ENCODE assay signal across 8 mouse cellular contexts in the genomic region with DNA sequence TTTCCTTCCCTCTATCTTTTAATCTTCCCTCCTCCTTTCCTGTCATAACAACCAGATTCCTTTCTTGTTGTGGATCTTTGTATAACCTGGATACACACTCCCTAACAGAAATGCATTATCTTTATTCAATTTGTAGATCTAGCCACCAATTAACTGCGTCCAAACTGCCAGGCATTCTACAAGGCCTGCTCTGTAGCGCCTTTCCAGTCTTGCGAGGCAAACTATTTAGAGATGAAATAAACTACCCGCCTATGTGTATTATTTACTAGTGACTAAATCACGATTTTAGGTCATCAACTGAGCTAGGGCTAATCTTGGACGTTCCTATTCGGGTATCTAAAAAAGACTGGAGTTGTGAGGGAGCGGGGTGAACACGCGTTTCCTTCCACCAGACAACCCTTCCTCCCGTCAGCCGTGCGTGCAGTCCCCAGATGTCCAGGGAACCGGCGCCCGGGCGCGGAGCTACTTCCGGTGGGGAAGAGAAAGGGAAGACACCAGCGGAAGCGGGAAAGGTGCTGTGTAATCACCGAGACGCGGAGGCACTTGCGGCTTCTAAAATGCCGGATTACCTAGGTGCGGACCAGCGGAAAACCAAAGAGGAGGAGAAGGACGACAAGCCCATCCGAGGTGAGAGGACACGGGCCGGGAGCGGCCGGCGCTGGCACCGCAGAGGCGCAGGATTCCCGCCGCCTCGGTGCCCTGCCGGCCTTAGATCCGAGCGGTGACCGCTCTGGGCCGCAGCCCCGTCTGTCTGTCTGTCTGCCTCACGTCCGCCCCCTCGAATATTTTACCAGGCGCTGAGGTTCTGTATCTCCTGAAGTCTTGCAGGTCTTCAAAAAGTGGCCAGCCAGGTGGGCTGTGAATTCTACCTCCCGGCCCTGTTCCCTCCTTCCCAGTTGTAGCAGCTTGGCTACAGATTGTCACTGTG. TPM values are rescaled to one million over a fixed set of nuclear protein-coding genes. Genes with fewer than 3 reads are reported as not detected.
DNase-seq lines count a peak whose midpoint lies in the region; ATAC-seq and TF ChIP-seq lines count a peak whose summit lies in the region.

No protein-coding gene starts in this region.

- H3K9me3 ChIP-seq in erythroblast, embryonic 14.5 days (ENCODE audit: control insufficient read depth, low read length), result no peaks in the 10 kb centered on the region
- H3K9me3 ChIP-seq in heart, embryonic 11.5 days (replicated peaks; ENCODE audit: control insufficient read depth, low read length), result no peaks in the 10 kb centered on the region
- no peaks in the 10 kb centered on the region for H3K9me3 ChIP-seq in kidney, embryonic 16.5 days (ENCODE audit: low read length)

- H3K27ac ChIP-seq in heart, embryonic 11.5 days (ENCODE audit: low read depth, low read length), result peak overlapping the region; percentile 75
- H3K27ac ChIP-seq in kidney, embryonic 16.5 days (ENCODE audit: low read length), result peak overlapping the region; percentile 88
- H3K27ac ChIP-seq in liver, adult 2 months (replicated peaks; ENCODE audit: insufficient read depth, low read depth, low read length), result peak overlapping the region; percentile 80

- no peak for TF ChIP-seq CTCF in C2C12 (IDR thresholded peaks at IDR 0.05; ENCODE audit: control insufficient read depth, insufficient read depth, insufficient read length)
- TF ChIP-seq CTCF in brain, embryonic 14.5 days (IDR thresholded peaks at IDR 0.05; ENCODE audit: borderline replicate concordance, extremely low read depth, insufficient read depth, insufficient read length), result no peak
- TF ChIP-seq CTCF in liver, adult 2 months (IDR thresholded peaks at IDR 0.05; ENCODE audit: low read depth, low read length), result no peak

- peak overlapping the region; percentile 75 for H3K4me2 ChIP-seq in heart, embryonic 11.5 days
- peak overlapping the region; percentile 76 for H3K4me2 ChIP-seq in kidney, embryonic 16.5 days (replicated peaks; ENCODE audit: low read depth, low read length)
- H3K4me2 ChIP-seq in myocyte (ENCODE audit: low read depth), result peak overlapping the region; percentile 92

- peak; percentile 63; the same call in 1 of the 2 replicates for TF ChIP-seq POLR2A in brain, embryonic 14.5 days (IDR thresholded peaks at IDR 0.05; ENCODE audit: borderline replicate concordance, extremely low read depth, insufficient read depth, insufficient read length, poor library complexity, severe bottlenecking)
- peak; percentile 72; the same call in 1 of the 2 replicates for TF ChIP-seq POLR2A in liver, adult 2 months (IDR thresholded peaks at IDR 0.05; ENCODE audit: extremely low read depth, insufficient read depth, low read length)
- TF ChIP-seq POLR2A in myocyte (IDR thresholded peaks at IDR 0.05; ENCODE audit: insufficient read length, low read depth), result peak; percentile 77

- H3K27me3 ChIP-seq in C2C12 (ENCODE audit: control insufficient read depth, insufficient read depth, insufficient read length), result no peaks in the 10 kb centered on the region
- H3K27me3 ChIP-seq in erythroblast, embryonic 14.5 days (ENCODE audit: control insufficient read depth), result no peaks in the 10 kb centered on the region
- H3K27me3 ChIP-seq in heart, embryonic 11.5 days (ENCODE audit: control insufficient read depth, insufficient read depth, low read length), result no peaks in the 10 kb centered on the region
- H3K27me3 ChIP-seq in kidney, embryonic 16.5 days (ENCODE audit: insufficient read depth, low read length), result no peaks in the 10 kb centered on the region
- no peaks in the 10 kb centered on the region for H3K27me3 ChIP-seq in liver, adult 2 months (ENCODE audit: control insufficient read depth, insufficient read depth, low read length)
- no peaks in the 10 kb centered on the region for H3K27me3 ChIP-seq in myocyte (ENCODE audit: control insufficient read depth, insufficient read depth, insufficient read length)
- H3K27me3 ChIP-seq in splenic B cell, adult 2 months (ENCODE audit: control insufficient read depth, insufficient read depth, low read length, poor library complexity, severe bottlenecking), result no peaks in the 10 kb centered on the region

- peak; percentile 97 for DNase-seq in brain, embryonic 14.5 days (ENCODE audit: low read depth)
- peak; percentile 80 for DNase-seq in liver, adult 2 months (ENCODE audit: extremely low read depth, low read depth, low spot score)
- peak; percentile 90 for DNase-seq in splenic B cell, adult 2 months (ENCODE audit: low read depth, low spot score)

- H3K36me3 ChIP-seq in C2C12 (ENCODE audit: control insufficient read depth, insufficient read depth), result peaks cover 34% of the 10 kb centered on the region
- H3K36me3 ChIP-seq in erythroblast, embryonic 14.5 days (ENCODE audit: control insufficient read depth), result peaks cover 51% of the 10 kb centered on the region
- H3K36me3 ChIP-seq in heart, embryonic 11.5 days (ENCODE audit: control insufficient read depth, insufficient read depth, low read length), result peaks cover 11% of the 10 kb centered on the region
- H3K36me3 ChIP-seq in kidney, embryonic 16.5 days (ENCODE audit: insufficient read depth, low read length), result peaks cover 16% of the 10 kb centered on the region
- peaks cover 14% of the 10 kb centered on the region for H3K36me3 ChIP-seq in liver, adult 2 months (ENCODE audit: control insufficient read depth, insufficient read depth, low read length)
- H3K36me3 ChIP-seq in myocyte (ENCODE audit: control insufficient read depth, insufficient read depth), result peaks cover 15% of the 10 kb centered on the region
- H3K36me3 ChIP-seq in splenic B cell, adult 2 months (ENCODE audit: control insufficient read depth, insufficient read depth, low read length, poor library complexity, severe bottlenecking), result 0 out of 2 replicates have a peak, but pooled peaks cover 3% of the 10 kb centered on the region

- H3K4me3 ChIP-seq in C2C12 (ENCODE audit: insufficient read depth, poor library complexity, severe bottlenecking) (peak overlapping the region; percentile 69), myocyte (peak overlapping the region; percentile 76)
- H3K4me3 ChIP-seq in erythroblast, embryonic 14.5 days (replicated peaks), result peak overlapping the region; percentile 85
- peak overlapping the region; percentile 96 for H3K4me3 ChIP-seq in heart, embryonic 11.5 days (ENCODE audit: low read depth, low read length)
- peak overlapping the region; percentile 97 for H3K4me3 ChIP-seq in kidney, embryonic 16.5 days (ENCODE audit: low read length)
- H3K4me3 ChIP-seq in liver, adult 2 months (ENCODE audit: insufficient read depth, low read depth, low read length), result peak overlapping the region; percentile 97

- H3K79me2 ChIP-seq in C2C12 (ENCODE audit: control insufficient read depth, insufficient read depth), result peaks cover 84% of the 10 kb centered on the region
- H3K79me2 ChIP-seq in liver, adult 2 months (ENCODE audit: control insufficient read depth, insufficient read depth, low read length), result peaks cover 33% of the 10 kb centered on the region; the same call in 1 of the 2 replicates
- peaks cover 61% of the 10 kb centered on the region for H3K79me2 ChIP-seq in myocyte (ENCODE audit: control insufficient read depth, insufficient read depth)

- peak overlapping the region; percentile 94 for H3K9ac ChIP-seq in heart, embryonic 11.5 days (ENCODE audit: low read depth, low read length)
- H3K9ac ChIP-seq in kidney, embryonic 16.5 days (replicated peaks; ENCODE audit: low read length), result peak overlapping the region; percentile 96
- H3K9ac ChIP-seq in liver, adult 2 months (ENCODE audit: low read depth, low read length), result peak overlapping the region; percentile 97

- ATAC-seq in heart, embryonic 11.5 days (replicated peaks; ENCODE audit: insufficient number of reproducible peaks, low FRiP score, low TSS enrichment), result peak; percentile 78
- ATAC-seq in kidney, embryonic 16.5 days (ENCODE audit: low FRiP score, low TSS enrichment), result peak; percentile 78

- H3K4me1 ChIP-seq in erythroblast, embryonic 14.5 days (ENCODE audit: control insufficient read depth), result peaks cover 65% of the 10 kb centered on the region
- peaks cover 2% of the 10 kb centered on the region for H3K4me1 ChIP-seq in heart, embryonic 11.5 days (ENCODE audit: control insufficient read depth, insufficient read depth, low read length)
- peaks cover 21% of the 10 kb centered on the region for H3K4me1 ChIP-seq in kidney, embryonic 16.5 days (ENCODE audit: insufficient read depth, low read length)
- H3K4me1 ChIP-seq in liver, adult 2 months (ENCODE audit: control insufficient read depth, insufficient read depth, low read length), result peaks cover 23% of the 10 kb centered on the region

- 3% methylated on average over 50 of the region's 51 CpGs for WGBS in heart, embryonic 11.5 days (ENCODE audit: insufficient replicate concordance)
- WGBS in kidney, embryonic 16.5 days, result 1% methylated on average over 50 of the region's 51 CpGs
- 2% methylated on average over 51 of the region's 51 CpGs for WGBS in liver, adult 2 months

- H3K79me3 ChIP-seq in C2C12 (ENCODE audit: low read depth), result peaks cover 68% of the 10 kb centered on the region

- H3ac ChIP-seq in C2C12 (ENCODE audit: control insufficient read depth, insufficient read length, low read depth) (peak overlapping the region; percentile 95), myocyte (ENCODE audit: control insufficient read depth, insufficient read length) (peak overlapping the region; percentile 17)

RNA-seq across cellular contexts. Expression of gene Psmc2, which starts 1.4 kb away (rescaled TPM):
- polyA plus RNA-seq in C2C12 (2012; fragmentation: generic; extraction: Trizol) (141 TPM), myocyte (2012; fragmentation: generic; extraction: Trizol) (196 TPM)
- 83.3 and 89.2 TPM in 2 replicates for polyA plus RNA-seq in brain, embryonic 14.5 days (2012; rRNA removed)
- 1.0 and 1.5 TPM in 2 replicates for polyA plus RNA-seq in erythroblast, embryonic 14.5 days (2012)
- 165 and 176 TPM in 2 replicates for polyA plus RNA-seq in heart, embryonic 11.5 days (2014; fragmentation: Nextera tagmentation; extraction: Ambion mirVana)
- polyA plus RNA-seq in kidney, embryonic 16.5 days (2015; fragmentation: Nextera tagmentation; extraction: Ambion mirVana), result 180 and 195 TPM in 2 replicates
- 48.0 and 50.0 TPM in 2 replicates for total RNA-seq in liver, adult 2 months (2014; rRNA removed)
- polyA plus RNA-seq in liver, adult 2 months (2012; rRNA removed), result 30.3 and 31.3 TPM in 2 replicates

RNA-seq across cellular contexts. Expression of gene Dnajc2, which starts 1.5 kb away (rescaled TPM):
- 22.3 TPM for polyA plus RNA-seq in C2C12 (2012; fragmentation: generic; extraction: Trizol)
- 21.1 and 29.5 TPM in 2 replicates for polyA plus RNA-seq in brain, embryonic 14.5 days (2012; rRNA removed)
- polyA plus RNA-seq in erythroblast, embryonic 14.5 days (2012), result 0.77 and 0.83 TPM in 2 replicates
- 60.4 and 71.5 TPM in 2 replicates for polyA plus RNA-seq in heart, embryonic 11.5 days (2014; fragmentation: Nextera tagmentation; extraction: Ambion mirVana)
- polyA plus RNA-seq in kidney, embryonic 16.5 days (2015; fragmentation: Nextera tagmentation; extraction: Ambion mirVana), result 58.2 and 67.2 TPM in 2 replicates
- 8.7 and 10.6 TPM in 2 replicates for total RNA-seq in liver, adult 2 months (2014; rRNA removed)
- polyA plus RNA-seq in liver, adult 2 months (2012; rRNA removed), result 4.9 and 7.0 TPM in 2 replicates
- 15.4 TPM for polyA plus RNA-seq in myocyte (2012; fragmentation: generic; extraction: Trizol)

RNA-seq across cellular contexts. Expression of gene Pmpcb, which starts 49.6 kb away (rescaled TPM):
- polyA plus RNA-seq in C2C12 (2012; fragmentation: generic; extraction: Trizol), result 92.8 TPM
- 66.7 and 72.8 TPM in 2 replicates for polyA plus RNA-seq in brain, embryonic 14.5 days (2012; rRNA removed)
- polyA plus RNA-seq in erythroblast, embryonic 14.5 days (2012), result 1.3 and 1.4 TPM in 2 replicates
- polyA plus RNA-seq in heart, embryonic 11.5 days (2014; fragmentation: Nextera tagmentation; extraction: Ambion mirVana), result 133 and 136 TPM in 2 replicates
- 91.9 and 104 TPM in 2 replicates for polyA plus RNA-seq in kidney, embryonic 16.5 days (2015; fragmentation: Nextera tagmentation; extraction: Ambion mirVana)
- 160 and 167 TPM in 2 replicates for total RNA-seq in liver, adult 2 months (2014; rRNA removed)
- 63.4 and 71.6 TPM in 2 replicates for polyA plus RNA-seq in liver, adult 2 months (2012; rRNA removed)
- polyA plus RNA-seq in myocyte (2012; fragmentation: generic; extraction: Trizol), result 126 TPM

Comparison
In these comparisons a context has a peak if more than half of its experiments do, and no peak if none do; other contexts are left out.
1. Peak in every context shown above with its lines: DNase-seq, ATAC-seq, H3K4me3 ChIP-seq and H3K27ac ChIP-seq.
2. RNA of gene Psmc2, which starts 1.4 kb away (polyA plus RNA-seq): 196 TPM in myocyte (single experiment), 180 to 195 TPM in kidney, embryonic 16.5 days, 165 to 176 TPM in heart, embryonic 11.5 days, 141 TPM in C2C12 (single experiment), 83.3 to 89.2 TPM in brain, embryonic 14.5 days and 30.3 to 31.3 TPM in liver, adult 2 months; 1.0 to 1.5 TPM in erythroblast, embryonic 14.5 days; every median in the first group is over 10 times any median in the second.
3. RNA of gene Pmpcb, which starts 49.6 kb away (polyA plus RNA-seq): 133 to 136 TPM in heart, embryonic 11.5 days, 126 TPM in myocyte (single experiment), 91.9 to 104 TPM in kidney, embryonic 16.5 days, 92.8 TPM in C2C12 (single experiment), 66.7 to 72.8 TPM in brain, embryonic 14.5 days and 63.4 to 71.6 TPM in liver, adult 2 months; 1.3 to 1.4 TPM in erythroblast, embryonic 14.5 days; every median in the first group is over 10 times any median in the second.